ENCODE assay signal across 23 mouse cellular contexts in the genomic region with DNA sequence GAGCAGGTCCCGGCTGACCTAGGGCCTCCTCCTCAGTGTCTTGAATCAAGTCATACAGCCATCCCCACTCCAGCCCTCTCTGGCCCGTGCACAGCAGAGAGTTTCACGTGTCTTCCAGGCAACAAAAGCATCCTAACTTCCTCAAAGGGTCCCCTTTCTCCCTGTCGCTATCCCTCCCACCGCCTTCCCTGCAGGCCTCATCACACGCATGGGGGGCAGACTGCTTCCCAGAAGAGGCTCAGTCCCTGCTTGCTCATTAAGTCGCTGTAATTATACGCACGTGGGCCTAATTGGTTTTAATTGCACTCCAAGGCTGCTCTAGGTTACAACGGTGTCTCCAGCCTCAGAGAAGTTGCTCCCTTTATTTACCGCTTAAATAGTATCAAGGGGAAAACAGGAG.
DNase-seq lines count a peak whose midpoint lies in the region; ATAC-seq and TF ChIP-seq lines count a peak whose summit lies in the region.
"Had no signal": no experiment of that assay in that cellular context is flagged by ENCODE, and none has a peak within 500 bp of the region (broad histone marks: within the 10 kb centered on the region; RNA-seq: fewer than 3 reads in every experiment).

No protein-coding gene starts in this region.

- peaks cover 74% of the 10 kb centered on the region for H3K4me1 ChIP-seq in embryonic facial prominence, embryonic 10.5 days
- H3K4me1 ChIP-seq in forebrain, embryonic 12.5 days = peaks cover 23% of the 10 kb centered on the region
- H3K4me1 ChIP-seq in limb, embryonic 10.5 days = peaks cover 61% of the 10 kb centered on the region
- H3K4me1 ChIP-seq: liver, embryonic 12.5 days had no signal

- H3K4me2 ChIP-seq in forebrain, embryonic 12.5 days = no peak overlapping the region
- H3K4me2 ChIP-seq: heart, embryonic 13.5 days; hindbrain, embryonic 15.5 days; limb, embryonic 13.5 days; liver, embryonic 12.5 days had no signal

- peak; percentile 79; the same call in 1 of the 2 replicates for ATAC-seq in forebrain, embryonic 12.5 days (ENCODE audit: low FRiP score)
- ATAC-seq: activated CD4-positive, CD25-positive, alpha-beta regulatory T cell, adult 4 months; liver, embryonic 12.5 days had no signal

- peak overlapping the region; percentile 60; the same call in 1 of the 2 replicates for H3K27ac ChIP-seq in embryonic facial prominence, embryonic 10.5 days (replicated peaks)
- peak overlapping the region; percentile 46; the same call in 1 of the 2 replicates for H3K27ac ChIP-seq in forebrain, embryonic 12.5 days
- H3K27ac ChIP-seq in limb, embryonic 10.5 days = peak overlapping the region; percentile 61
- H3K27ac ChIP-seq: heart, adult 2 months; heart, embryonic 13.5 days; hindbrain, embryonic 15.5 days; limb, embryonic 13.5 days; liver, embryonic 12.5 days; midbrain, embryonic 10.5 days had no signal

- H3K4me3 ChIP-seq in embryonic facial prominence, embryonic 10.5 days = no peak overlapping the region
- H3K4me3 ChIP-seq in forebrain, embryonic 12.5 days (replicated peaks) = no peak overlapping the region
- no peak overlapping the region for H3K4me3 ChIP-seq in limb, embryonic 10.5 days
- H3K4me3 ChIP-seq: heart, adult 2 months; heart, embryonic 13.5 days; hindbrain, embryonic 15.5 days; limb, embryonic 13.5 days; liver, embryonic 12.5 days; midbrain, embryonic 10.5 days had no signal

- DNase-seq in brain, embryonic 14.5 days (ENCODE audit: low read depth) = peak; percentile 85
- no peak for DNase-seq in embryonic facial prominence, embryonic 10.5 days (ENCODE audit: low spot score)
- DNase-seq in limb, embryonic 10.5 days (ENCODE audit: low spot score) = no peak
- DNase-seq in cerebellum, postnatal 10 days = no peak
- no peak for DNase-seq in spleen, adult 12 weeks (ENCODE audit: low spot score)
- no peak for DNase-seq in right cerebral cortex, postnatal 36 days (ENCODE audit: low spot score in 2 of 2)
- DNase-seq: cerebellum, postnatal 36 days; embryo, embryonic 11 days; gastrocnemius, postnatal 36 days; heart, adult 2 months; heart, postnatal 14 days; kidney, adult 8-10 months; kidney, postnatal 10 days; layer of hippocampus, postnatal 36 days; lung, adult 18-20 months; thymus, postnatal 14 days had no signal

- WGBS in embryonic facial prominence, embryonic 10.5 days = 32% methylated on average over 11 of the region's 11 CpGs
- WGBS in forebrain, embryonic 12.5 days = 22% methylated on average over 11 of the region's 11 CpGs
- WGBS in limb, embryonic 10.5 days = 43% methylated on average over 11 of the region's 11 CpGs

- no peaks in the 10 kb centered on the region for H3K36me3 ChIP-seq in embryonic facial prominence, embryonic 10.5 days (replicated peaks)
- no peaks in the 10 kb centered on the region for H3K36me3 ChIP-seq in forebrain, embryonic 12.5 days (replicated peaks)
- H3K36me3 ChIP-seq in limb, embryonic 10.5 days = no peaks in the 10 kb centered on the region
- H3K36me3 ChIP-seq: heart, embryonic 13.5 days; hindbrain, embryonic 15.5 days; limb, embryonic 13.5 days; liver, embryonic 12.5 days; midbrain, embryonic 10.5 days had no signal

- TF ChIP-seq POLR2A in brain, embryonic 14.5 days (IDR thresholded peaks at IDR 0.05; ENCODE audit: borderline replicate concordance, extremely low read depth, insufficient read depth, insufficient read length, poor library complexity, severe bottlenecking) = no peak

- TF ChIP-seq CTCF in brain, embryonic 14.5 days (IDR thresholded peaks at IDR 0.05; ENCODE audit: borderline replicate concordance, extremely low read depth, insufficient read depth, insufficient read length) = no peak

- H3K9me3 ChIP-seq in embryonic facial prominence, embryonic 10.5 days = no peaks in the 10 kb centered on the region
- no peaks in the 10 kb centered on the region for H3K9me3 ChIP-seq in forebrain, embryonic 12.5 days
- H3K9me3 ChIP-seq in limb, embryonic 10.5 days (replicated peaks) = no peaks in the 10 kb centered on the region
- H3K9me3 ChIP-seq: heart, embryonic 13.5 days; hindbrain, embryonic 15.5 days; limb, embryonic 13.5 days; liver, embryonic 12.5 days; midbrain, embryonic 10.5 days had no signal

- no peak overlapping the region for H3K9ac ChIP-seq in forebrain, embryonic 12.5 days
- H3K9ac ChIP-seq: heart, embryonic 13.5 days; hindbrain, embryonic 15.5 days; limb, embryonic 13.5 days; liver, embryonic 12.5 days had no signal

- no peaks in the 10 kb centered on the region; the same call in none of the 2 replicates for H3K27me3 ChIP-seq in embryonic facial prominence, embryonic 10.5 days (replicated peaks; ENCODE audit: low read depth, poor library complexity, severe bottlenecking)
- peaks cover 8% of the 10 kb centered on the region; the same call in 1 of the 2 replicates for H3K27me3 ChIP-seq in forebrain, embryonic 12.5 days
- no peaks in the 10 kb centered on the region for H3K27me3 ChIP-seq in limb, embryonic 10.5 days (ENCODE audit: low read depth, poor library complexity, severe bottlenecking)
- H3K27me3 ChIP-seq: heart, embryonic 13.5 days; hindbrain, embryonic 15.5 days; limb, embryonic 13.5 days; liver, embryonic 12.5 days had no signal
